Mouse (Mus musculus) spleen, adult 2 months (tissue): ENCODE data around the gene Nrxn3. TPM values are rescaled to one million over a fixed set of nuclear protein-coding genes. Genes with fewer than 3 reads are reported as not detected.

Experiments
- DNase-seq, 2 experiments: peaks; one replicate each; pipeline versions ENCODE4 v3.0.0 to v3.0.0-alpha.2; 2012 to 2021; ENCODE audit warnings: low spot score in 2 of 2, low read depth in 1 of 2
- H3K27ac ChIP-seq: fragments of 200-500 bp; 2 replicates; pipeline ENCODE4 v1.5.1; 2012; ENCODE audit warnings: low read length, inconsistent platforms; ENCODE audit not compliant: insufficient read depth
- H3K27me3 ChIP-seq: fragments of 200-500 bp; 2 replicates; pipeline ENCODE4 v1.6.1; 2012; ENCODE audit warnings: mild to moderate bottlenecking, moderate library complexity, low read length, inconsistent platforms; ENCODE audit not compliant: control insufficient read depth, insufficient read depth
- H3K36me3 ChIP-seq: fragments of 200-500 bp; 2 replicates; pipeline ENCODE4 v1.6.1; 2012; ENCODE audit warnings: mild to moderate bottlenecking, low read length, inconsistent platforms; ENCODE audit not compliant: control insufficient read depth, insufficient read depth
- H3K4me1 ChIP-seq: fragments of 200-500 bp; 2 replicates; pipeline ENCODE4 v1.6.1; 2011; ENCODE audit warnings: inconsistent platforms; ENCODE audit not compliant: control insufficient read depth, insufficient read depth, insufficient read length
- H3K4me3 ChIP-seq: fragments of 200-500 bp; 2 replicates; pipeline ENCODE4 v1.5.1; 2011; ENCODE audit warnings: mild to moderate bottlenecking, inconsistent platforms; ENCODE audit not compliant: insufficient read depth, insufficient read length; ENCODE audit errors: extremely low read depth
- CTCF ChIP-seq: fragments of 200-500 bp; IDR thresholded peaks from 2 replicates; pipeline ENCODE4 v1.5.1; 2011; ENCODE audit warnings: mild to moderate bottlenecking, inconsistent platforms; ENCODE audit not compliant: insufficient read depth, insufficient read length, insufficient replicate concordance; ENCODE audit errors: extremely low read depth
- POLR2A ChIP-seq: fragments of 200-500 bp; IDR thresholded peaks from 2 replicates; pipeline ENCODE4 v1.6.1; 2011; ENCODE audit warnings: low read depth, low read length, inconsistent platforms
- WGBS: fragments of 180-500 bp; shearing (Covaris S2); methylation state at CpG from one replicate; pipeline ENCODE4 v1.1.7; 2018; 5-methylcytosine and 5-hydroxymethylcytosine counted together
- polyA plus RNA-seq: library from polyadenylated mRNA; depleted of rRNA; stranded (reverse); fragments of >200 nt; gene quantifications from 2 replicates; pipeline ENCODE4 v1.2.3, GENCODE M21; 2012

Gene Nrxn3
- polyA plus RNA-seq, 1 experiment: not detected

GRCm38 (mm10) chr12:88910761-88911160, 188.1 kb downstream of the Nrxn3 start:
- Histone ChIP-seq H3K27ac (no peak overlapping the region), H3K4me3 (no peak overlapping the region), H3K27me3 (no peaks in the 10 kb centered on the region), H3K36me3 (no peaks in the 10 kb centered on the region), H3K4me1 (no peaks in the 10 kb centered on the region)
- no peak for TF ChIP-seq POLR2A
- no peak for TF ChIP-seq CTCF
- no peak for DNase-seq
- 49% methylated on average over 2 of the region's 2 CpGs for WGBS

- H3K27ac ChIP-seq: no peak overlapping the region
- H3K4me1 ChIP-seq: no peaks in the 10 kb centered on the region
- WGBS: 62% methylated on average over 2 of the region's 2 CpGs
- DNase-seq: no peak
- TF ChIP-seq POLR2A (no peak), CTCF (no peak)
- H3K27me3 ChIP-seq: no peaks in the 10 kb centered on the region
- H3K36me3 ChIP-seq: no peaks in the 10 kb centered on the region
- H3K4me3 ChIP-seq: no peak overlapping the region
Observed at GRCm38 (mm10) chr12:88916752-88917151, 194.1 kb downstream of the Nrxn3 start.

- WGBS: 62% methylated on average over 3 of the region's 3 CpGs
- H3K4me1 ChIP-seq: no peaks in the 10 kb centered on the region
- DNase-seq: no peak
- no peaks in the 10 kb centered on the region for H3K36me3 ChIP-seq
- H3K27ac ChIP-seq: no peak overlapping the region
- TF ChIP-seq CTCF (no peak), POLR2A (no peak)
- H3K4me3 ChIP-seq: no peak overlapping the region
- no peaks in the 10 kb centered on the region for H3K27me3 ChIP-seq
Observed at GRCm38 (mm10) chr12:88924896-88925295, 202.2 kb downstream of the Nrxn3 start.

- Histone ChIP-seq H3K4me3 (no peak overlapping the region), H3K27me3 (no peaks in the 10 kb centered on the region), H3K27ac (no peak overlapping the region), H3K36me3 (no peaks in the 10 kb centered on the region), H3K4me1 (no peaks in the 10 kb centered on the region)
- 89% methylated on average over 4 of the region's 4 CpGs for WGBS
- TF ChIP-seq CTCF (no peak), POLR2A (no peak)
- no peak for DNase-seq
Observed at GRCm38 (mm10) chr12:88926306-88926705, 203.6 kb downstream of the Nrxn3 start.

GRCm38 (mm10) chr12:88931713-88932112, 209.0 kb downstream of the Nrxn3 start:
- Histone ChIP-seq H3K36me3 (no peaks in the 10 kb centered on the region), H3K4me1 (no peaks in the 10 kb centered on the region), H3K27me3 (no peaks in the 10 kb centered on the region), H3K27ac (no peak overlapping the region), H3K4me3 (no peak overlapping the region)
- 68% methylated on average over 4 of the region's 4 CpGs for WGBS
- DNase-seq: no peak
- TF ChIP-seq CTCF (no peak), POLR2A (no peak)

GRCm38 (mm10) chr12:88939679-88940078, 217.0 kb downstream of the Nrxn3 start:
- no peak for TF ChIP-seq POLR2A
- TF ChIP-seq CTCF: no peak
- DNase-seq: no peak
- Histone ChIP-seq H3K27ac (no peak overlapping the region), H3K27me3 (no peaks in the 10 kb centered on the region), H3K4me1 (no peaks in the 10 kb centered on the region), H3K36me3 (no peaks in the 10 kb centered on the region), H3K4me3 (no peak overlapping the region)
- WGBS: 80% methylated on average over 2 of the region's 2 CpGs

GRCm38 (mm10) chr12:88944967-88945366, 222.3 kb downstream of the Nrxn3 start:
- 23% methylated on average over 3 of the region's 3 CpGs for WGBS
- no peak for DNase-seq
- no peak for TF ChIP-seq CTCF
- no peak for TF ChIP-seq POLR2A
- no peak overlapping the region for H3K27ac ChIP-seq
- no peaks in the 10 kb centered on the region for H3K27me3 ChIP-seq
- H3K4me1 ChIP-seq: no peaks in the 10 kb centered on the region
- no peak overlapping the region for H3K4me3 ChIP-seq
- no peaks in the 10 kb centered on the region for H3K36me3 ChIP-seq
